Mouse (Mus musculus) G1E (cell line): Measurements from ENCODE around the gene Chn2.

Experiments used
- CTCF ChIP-seq: IDR thresholded peaks from 2 replicates; pipeline ENCODE4 v1.5.1; 2012; ENCODE audit warnings: low read depth, low read length, inconsistent platforms, mixed read lengths
- GATA1 ChIP-seq: IDR thresholded peaks from 2 replicates; pipeline ENCODE4 v1.6.1; 2012; ENCODE audit warnings: borderline replicate concordance, low read length, inconsistent platforms, mixed read lengths
- GATA2 ChIP-seq: IDR thresholded peaks from 2 replicates; pipeline ENCODE4 v1.6.1; 2012; ENCODE audit warnings: low read depth, low read length, inconsistent platforms, borderline replicate concordance
- POLR2AphosphoS5 ChIP-seq: IDR thresholded peaks from 2 replicates; pipeline ENCODE4 v1.6.1; 2012; ENCODE audit warnings: low read depth, low read length, inconsistent platforms; ENCODE audit not compliant: insufficient replicate concordance
- TAL1 ChIP-seq: conservative IDR thresholded peaks from 2 replicates; pipeline ENCODE4 v1.6.1; 2012; ENCODE audit warnings: low read depth, low read length, inconsistent platforms, mixed read lengths

GRCm38 (mm10) chr6:54241761-54242160 is 202.4 kb downstream of the Chn2 start:
- TF ChIP-seq CTCF (no peak), TAL1 (no peak), POLR2AphosphoS5 (no peak), GATA1 (no peak), GATA2 (no peak)
